Mouse (Mus musculus) spleen, postnatal 4 days (tissue): ENCODE measurements around the gene Vmn1r8.
"Not testable (repeated sequence)": the region's sequence is repeated elsewhere in the genome, so short reads cannot be mapped to it uniquely, and the experiment has no call there.

ENCODE experiments used
- DNase-seq, 2 experiments: peaks; one replicate each; pipeline ENCODE4 v3.0.0; 2022; ENCODE audit warnings: low spot score in 2 of 2

The Vmn1r8 gene

DNA sequence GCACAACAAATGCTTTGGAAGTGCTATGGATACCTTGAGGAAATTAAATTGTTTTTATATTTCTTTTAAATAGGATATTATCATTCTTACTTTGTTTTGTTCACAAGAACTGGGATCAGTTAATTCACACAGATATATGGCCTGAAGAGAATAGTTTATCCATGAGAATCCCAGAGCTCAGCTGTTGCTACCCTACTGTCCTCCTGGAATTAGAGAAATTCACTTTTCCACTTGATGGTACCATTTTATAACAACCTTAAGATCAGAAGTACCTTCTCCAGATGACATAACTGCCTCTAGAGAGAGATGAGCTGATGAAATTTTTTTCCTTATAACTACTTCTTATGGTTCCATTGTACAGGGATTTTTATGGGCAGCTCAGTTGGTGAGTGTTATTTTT lies at the start of gene Vmn1r8:
TSS of gene Vmn1r8 (plus strand) at position 301 of the 400 bp plus-strand sequence.
- DNase-seq, result no peak

DNA sequence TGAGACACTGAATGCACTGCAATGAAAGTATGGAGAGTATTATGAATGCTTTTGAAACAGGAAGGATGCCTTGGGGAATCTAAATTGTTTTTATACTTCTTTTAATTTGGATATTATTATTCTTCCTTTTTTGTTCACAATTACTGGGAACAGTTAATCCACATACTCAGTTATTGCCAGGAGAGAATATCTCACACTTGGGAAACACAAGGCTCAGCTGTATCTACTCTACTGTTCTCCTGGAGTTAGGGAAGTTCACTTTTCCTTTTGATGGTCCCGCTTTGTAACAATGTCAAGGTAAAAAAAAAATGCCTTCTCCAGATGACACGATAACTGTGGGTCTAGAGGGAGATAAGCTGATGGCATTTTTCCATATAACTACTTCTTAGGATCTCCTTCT lies 35.1 kb upstream of the Vmn1r8 start, which contains the start of gene Vmn1r6:
TSS of gene Vmn1r6 (plus strand) at position 301 of the 400 bp plus-strand sequence.
- DNase-seq, result no peak

DNA sequence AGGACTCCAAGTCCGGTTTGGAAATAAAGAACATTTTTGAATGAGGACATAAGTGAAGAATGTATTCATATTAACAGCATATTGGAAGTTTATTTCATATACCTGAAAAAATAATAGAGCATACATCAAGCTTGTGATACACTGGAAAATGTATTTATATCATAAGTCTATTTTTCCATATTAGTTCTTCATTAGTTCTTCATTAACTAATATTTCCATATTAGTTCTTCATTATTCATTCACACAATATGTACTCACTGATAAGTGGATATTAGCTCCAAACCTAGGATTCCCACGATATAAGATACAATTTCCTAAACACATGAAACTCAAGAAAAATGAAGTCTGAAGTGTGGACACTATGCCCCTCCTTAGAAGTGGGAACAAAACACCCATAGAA lies 6.9 kb upstream of the Vmn1r8 start, which contains the start of gene Vmn1r7:
TSS of gene Vmn1r7 (minus strand) at position 101 of the 400 bp plus-strand sequence.
- not testable (repeated sequence) for DNase-seq

GRCm38 (mm10) chr6:57034674-57035073 lies 2.6 kb downstream of the Vmn1r8 start:
- no peak for DNase-seq

DNA sequence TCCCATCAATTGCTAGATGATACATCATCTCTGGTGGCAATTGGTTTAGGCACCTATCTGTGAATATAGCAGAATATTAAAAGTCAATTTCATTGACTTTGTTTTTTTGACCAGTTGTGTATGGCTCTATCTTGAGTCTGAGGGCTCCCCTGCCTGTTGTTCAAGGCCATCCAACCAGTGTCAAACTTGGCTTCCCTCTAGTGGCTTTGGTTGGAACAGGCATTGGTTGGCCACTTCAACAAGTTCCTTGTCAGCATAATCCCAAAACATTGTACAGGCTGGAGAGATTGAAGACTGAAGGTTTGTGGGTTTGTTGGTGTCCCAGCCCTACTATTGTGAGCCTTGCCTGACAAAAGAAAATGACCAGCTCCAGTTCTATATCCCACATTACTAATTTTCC lies 31.6 kb downstream of the Vmn1r8 start:
- no peak for DNase-seq

DNA sequence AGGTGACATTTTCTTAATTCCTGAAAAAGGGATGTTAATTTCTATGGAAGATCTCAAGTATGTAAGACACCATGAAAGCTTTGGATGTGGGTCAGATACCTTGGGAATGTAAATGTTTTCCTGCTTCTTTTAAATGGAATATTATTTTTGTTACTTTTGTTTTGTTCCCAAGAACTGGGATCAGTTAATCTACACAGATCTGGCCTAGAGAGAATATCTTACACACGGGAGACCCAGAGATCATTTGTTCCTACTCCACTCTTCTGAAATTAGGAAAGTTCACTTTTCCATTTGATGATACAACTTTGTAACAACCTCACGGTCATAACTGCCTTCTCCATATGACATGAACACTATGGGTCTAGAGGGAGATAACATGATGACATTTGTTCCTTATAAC lies 34.4 kb downstream of the Vmn1r8 start, which contains the start of gene Vmn1r9:
TSS of gene Vmn1r9 (plus strand) at position 301 of the 400 bp plus-strand sequence.
- DNase-seq, result no peak
